Mouse (Mus musculus): Measurements from ENCODE around the gene Gna13. TPM values are rescaled to one million over a fixed set of nuclear protein-coding genes. Genes with fewer than 3 reads are reported as not detected.

Gna13 gene
- total RNA-seq, 2 experiments from 2014 or later = 25.6 to 27.8 TPM

GRCm38 (mm10) chr11:109353391-109354235 lies 9.0 kb upstream of the Gna13 start:
- intact Hi-C loops (cut with DNase I) = no loop called here
- no peak overlapping the region for H3K4me3 ChIP-seq
- 0 out of 2 replicates have a peak overlapping the region, but pooled peaks have one; percentile 5 for H3K27ac ChIP-seq
- no peak for DNase-seq
- no peak for TF ChIP-seq CTCF (IDR thresholded peaks at IDR 0.05)

DNA sequence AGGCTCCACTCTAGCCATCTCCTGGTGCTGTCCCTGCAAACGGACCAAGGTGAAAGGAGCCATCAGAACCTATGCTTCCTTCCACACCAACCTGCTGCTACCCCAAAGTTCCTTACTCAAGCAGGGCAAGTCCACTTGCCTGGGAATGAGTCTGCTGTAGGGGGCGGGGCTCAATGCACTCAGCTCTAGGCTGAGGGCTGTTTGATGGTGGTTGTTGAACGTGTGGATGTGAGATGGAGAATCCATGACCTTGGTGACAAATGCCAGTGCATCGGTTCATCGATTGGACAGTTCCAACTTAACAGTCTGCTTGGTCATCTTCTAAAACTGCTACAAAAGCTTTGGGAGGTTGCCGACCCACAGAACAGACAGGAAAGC lies 8.4 kb upstream of the Gna13 start:
- intact Hi-C loops (cut with DNase I) = no loop called here
- no peak for DNase-seq
- no peak for TF ChIP-seq CTCF (IDR thresholded peaks at IDR 0.05)
- Histone ChIP-seq H3K4me3 (no peak overlapping the region), H3K27ac (0 out of 2 replicates have a peak overlapping the region, but pooled peaks have one; percentile 5)

DNA sequence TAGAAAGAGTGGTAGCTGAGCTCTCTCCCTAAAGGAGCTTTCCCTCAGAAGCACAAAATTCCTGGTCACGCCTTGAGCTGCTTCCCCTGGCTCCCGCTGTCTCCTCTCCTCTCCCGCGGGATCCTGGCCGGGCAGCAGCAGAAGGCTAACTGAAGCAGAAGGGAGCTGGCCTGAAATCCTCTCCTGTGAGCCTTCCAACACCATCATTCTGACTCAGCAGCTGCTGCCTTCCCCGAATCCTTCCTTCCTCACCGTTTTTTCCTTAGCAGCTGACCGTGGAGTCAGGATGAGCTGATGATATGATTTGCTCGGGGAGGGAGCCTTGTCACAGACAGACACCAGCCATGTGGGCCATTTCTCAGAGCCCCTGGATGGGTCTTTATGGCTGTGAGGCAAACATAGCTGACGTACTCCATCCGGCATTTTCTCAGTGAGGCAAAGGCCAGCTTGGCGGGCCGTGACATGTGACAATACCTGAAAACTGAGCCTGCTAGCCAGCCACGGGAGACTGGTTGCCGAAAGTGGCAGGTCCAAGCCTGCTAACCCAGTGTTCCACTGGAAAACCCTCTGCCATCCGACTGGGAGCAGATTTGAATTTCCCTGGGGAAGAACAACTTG lies 6.8 kb upstream of the Gna13 start:
- DNase-seq = peak; percentile 84
- TF ChIP-seq CTCF (IDR thresholded peaks at IDR 0.05) = no peak
- Histone ChIP-seq H3K27ac (peak overlapping the region; percentile 91), H3K4me3 (peak overlapping the region; percentile 60)
- intact Hi-C loops (cut with DNase I) = no loop called here

DNA sequence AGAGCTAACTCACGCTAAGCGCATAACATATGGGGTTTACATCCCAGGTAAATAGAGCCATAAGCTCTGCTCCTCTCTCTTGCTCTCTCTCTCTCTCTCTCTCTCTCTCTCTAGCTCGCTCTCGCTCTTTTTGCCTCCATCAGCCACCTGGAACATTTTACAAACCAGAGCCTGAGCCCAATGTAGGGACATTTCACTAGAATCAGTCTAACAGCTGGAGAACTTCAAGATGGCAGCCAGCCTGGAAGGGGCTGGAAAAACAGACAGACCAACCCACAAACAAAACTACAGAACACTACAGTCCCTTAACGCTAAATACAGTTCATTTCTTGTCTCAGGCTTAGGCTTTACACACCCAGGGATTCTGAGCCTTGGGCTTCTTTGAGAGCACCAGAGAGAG lies 5.5 kb upstream of the Gna13 start:
- peak overlapping the region; percentile 91; the same call in 1 of the 2 replicates for H3K27ac ChIP-seq
- intact Hi-C loops (cut with DNase I) = no loop called here
- no peak overlapping the region for H3K4me3 ChIP-seq
- peak; percentile 3 for DNase-seq
- no peak for TF ChIP-seq CTCF (IDR thresholded peaks at IDR 0.05)

GRCm38 (mm10) chr11:109358549-109358948 lies 4.1 kb upstream of the Gna13 start:
- intact Hi-C loops (cut with DNase I) = no loop called here
- peak overlapping the region; percentile 76 for H3K27ac ChIP-seq
- peak; percentile 28 for DNase-seq

GRCm38 (mm10) chr11:109359043-109359752 lies 3.4 kb upstream of the Gna13 start:
- Histone ChIP-seq H3K4me3 (no peak overlapping the region), H3K27ac (peak overlapping the region; percentile 76)
- peak; percentile 10 for DNase-seq
- no peak for TF ChIP-seq CTCF (IDR thresholded peaks at IDR 0.05)
- intact Hi-C loops (cut with DNase I) = no loop called here

More at GRCm38 (mm10) chr11:109358549-109358948, 4.1 kb upstream of the Gna13 start:
- no peak overlapping the region for H3K4me3 ChIP-seq
- no peak for TF ChIP-seq CTCF (IDR thresholded peaks at IDR 0.05)

DNA sequence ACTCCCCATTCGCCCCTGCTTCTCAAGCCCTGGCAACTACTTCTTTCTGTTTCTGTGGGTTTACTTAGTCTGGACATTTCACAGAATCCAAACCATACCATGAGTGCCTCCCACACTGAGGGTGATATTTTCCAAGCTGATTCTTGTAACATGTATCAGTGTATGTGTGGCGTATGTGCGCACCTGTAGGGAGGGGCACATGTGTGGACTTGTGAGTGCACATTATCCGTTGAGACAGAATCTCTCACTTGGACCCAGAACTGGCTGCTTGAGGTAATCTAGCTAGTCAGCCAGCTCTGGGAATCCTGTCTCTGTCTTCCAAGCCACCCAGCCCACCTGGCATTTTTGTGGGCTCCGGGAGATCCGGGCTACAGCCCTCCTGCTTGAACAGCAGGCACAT lies 2.5 kb upstream of the Gna13 start:
- DNase-seq = no peak
- intact Hi-C loops (cut with DNase I) = no loop called here

DNA sequence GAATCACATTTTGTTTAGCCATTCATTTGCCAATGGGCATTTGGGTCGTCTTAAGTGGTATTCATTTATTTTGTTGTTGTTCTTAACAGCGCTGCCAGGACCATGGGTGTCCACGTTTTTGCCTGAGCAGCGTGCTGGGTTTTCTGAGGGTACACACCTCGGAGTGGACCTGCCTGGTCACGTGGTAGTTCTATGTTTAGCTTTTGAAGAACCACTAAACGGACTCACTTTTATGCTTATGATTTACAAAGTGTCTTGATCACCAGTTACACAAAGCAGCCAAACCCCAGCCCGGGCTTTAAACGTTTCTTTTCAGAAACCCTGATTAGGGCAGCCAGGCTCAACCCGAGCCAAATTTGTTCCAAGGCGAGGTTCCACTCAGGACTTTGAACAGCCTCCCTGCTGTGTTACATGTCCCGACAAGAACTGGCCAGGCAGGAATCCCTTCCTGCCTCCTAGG lies 2.0 kb upstream of the Gna13 start:
- DNase-seq = peak; percentile 18
- intact Hi-C loops (cut with DNase I) = no loop called here
- Histone ChIP-seq H3K4me3 (no peak overlapping the region), H3K27ac (peak overlapping the region; percentile 99)
- no peak for TF ChIP-seq CTCF (IDR thresholded peaks at IDR 0.05)

More for the DNA sequence above, 2.5 kb upstream of the Gna13 start:
- no peak overlapping the region for H3K4me3 ChIP-seq
- H3K27ac ChIP-seq = no peak overlapping the region
- no peak for TF ChIP-seq CTCF (IDR thresholded peaks at IDR 0.05)

- TF ChIP-seq CTCF (IDR thresholded peaks at IDR 0.05) = no peak
- intact Hi-C loops (cut with DNase I) = no loop called here
- DNase-seq = no peak
- Histone ChIP-seq H3K4me3 (peak overlapping the region; percentile 98), H3K27ac (peak overlapping the region; percentile 99)
Observed at GRCm38 (mm10) chr11:109361241-109361630, 1.4 kb upstream of the Gna13 start.

DNA sequence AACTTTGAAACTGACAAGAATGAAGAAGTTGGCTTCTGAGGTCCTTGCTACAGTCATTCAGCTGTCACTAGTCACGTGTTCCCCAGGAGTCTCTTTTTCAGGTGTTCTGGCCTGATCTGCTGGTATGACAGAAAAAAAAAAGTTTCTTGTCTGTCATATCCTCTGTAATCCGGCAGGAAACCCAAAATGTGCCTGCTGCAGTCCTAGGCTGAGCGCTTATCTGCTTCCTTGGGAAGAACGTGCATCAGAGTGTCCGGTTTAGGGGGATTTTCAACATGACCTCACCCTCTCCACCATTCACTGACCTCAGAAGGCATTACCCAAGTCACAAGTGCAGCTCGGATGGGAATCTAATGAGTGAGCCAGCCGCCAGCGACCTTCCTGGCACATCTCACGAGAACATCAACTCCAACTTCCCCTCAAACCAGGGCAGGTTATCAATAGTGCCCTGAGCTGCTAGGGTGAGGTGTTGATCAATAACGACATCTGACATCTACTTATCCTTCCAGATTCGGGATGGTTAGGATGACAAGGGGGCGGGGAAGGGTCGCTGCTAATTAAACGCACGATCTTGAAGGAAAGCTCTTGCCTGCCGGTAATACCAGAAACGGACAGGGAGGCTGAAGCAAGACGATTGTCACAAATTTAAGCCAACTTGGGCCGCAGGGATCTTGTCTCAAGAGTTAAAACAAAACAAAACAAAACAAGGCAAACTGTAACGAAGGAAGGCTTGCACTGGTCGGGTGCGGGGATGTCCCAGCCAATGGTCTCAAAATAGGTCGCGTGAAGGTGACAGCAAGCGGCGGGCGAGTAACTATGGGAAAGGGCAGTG lies 784 bp upstream of the Gna13 start:
- Histone ChIP-seq H3K27ac (peak overlapping the region; percentile 99), H3K4me3 (peak overlapping the region; percentile 98)
- intact Hi-C loops (cut with DNase I) = loop anchor here (1.0 kb wide), 2 partner anchors 31 to 63 kb away; partner anchors contain the start of gene Amz2
- DNase-seq = peak; percentile 63
- TF ChIP-seq CTCF (IDR thresholded peaks at IDR 0.05) = no peak

DNA sequence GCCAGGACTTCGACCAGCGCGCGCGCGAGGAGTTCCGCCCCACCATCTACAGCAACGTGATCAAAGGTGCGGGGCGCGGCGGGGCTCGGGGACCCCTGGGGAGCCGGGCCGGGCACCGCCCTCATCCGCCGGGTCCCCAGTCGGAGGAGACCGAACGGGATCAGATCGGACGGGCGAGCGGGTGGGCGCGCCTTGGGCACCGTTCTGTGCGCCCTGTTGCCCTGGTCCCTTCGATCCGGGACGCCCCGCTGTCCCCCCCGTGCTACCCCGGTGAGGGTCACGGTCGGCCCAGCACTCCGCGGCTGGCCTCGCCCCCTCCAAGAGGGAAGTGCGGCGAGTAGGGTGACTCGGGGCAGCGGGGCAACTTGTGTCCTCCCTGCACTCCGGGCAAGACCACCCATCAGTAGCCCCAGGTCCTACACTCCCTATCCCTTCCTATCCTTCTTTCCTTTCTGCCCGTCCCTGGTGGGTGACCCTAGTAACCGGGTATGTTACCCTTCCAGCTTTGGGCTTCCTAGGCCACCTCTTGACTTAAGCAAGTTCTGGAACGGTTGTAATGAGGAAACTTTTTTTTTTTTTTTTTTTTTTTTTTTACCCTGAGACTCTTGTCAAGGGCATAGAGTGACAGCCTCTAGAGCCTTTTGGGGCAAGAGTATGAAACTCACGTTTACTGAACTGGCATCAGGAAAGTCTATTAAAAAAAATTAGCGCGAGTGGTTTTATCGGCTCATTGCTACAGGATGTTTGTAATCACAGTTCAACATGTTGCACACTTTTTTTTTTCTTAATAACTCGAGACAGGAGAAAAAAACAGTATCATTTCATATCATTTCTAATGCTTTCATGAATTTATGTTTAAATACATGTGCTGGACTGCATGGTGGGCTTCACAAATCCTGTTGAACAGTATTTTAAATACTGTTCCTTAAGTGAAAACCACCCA lies 831 bp downstream of the Gna13 start:
- intact Hi-C loops (cut with DNase I) = no loop called here
- Histone ChIP-seq H3K4me3 (peak overlapping the region; percentile 98), H3K27ac (peak overlapping the region; percentile 99)
- peak; percentile 72 for DNase-seq
- no peak for TF ChIP-seq CTCF (IDR thresholded peaks at IDR 0.05)

All from gastrocnemius, adult 2 months (tissue).